Mouse (Mus musculus) limb, embryonic 12.5 days (tissue): ENCODE results near the gene Prx. TPM values are rescaled to one million over a fixed set of nuclear protein-coding genes. Genes with fewer than 3 reads are reported as not detected.
A peak's percentile ranks its signal among the peaks of the same experiment; 100 is the strongest.

Experiments used
- ATAC-seq: fragments of 200-750 bp; cut with Nextera tagmentation; 2 replicates; pipeline ENCODE4 v1.8.0; 2017; ENCODE audit warnings: low read depth, moderate TSS enrichment; ENCODE audit not compliant: insufficient number of reproducible peaks, insufficient read depth, low FRiP score, low TSS enrichment
- H3K27ac ChIP-seq: fragments of 300-500 bp; sonication (generic); 2 replicates; pipeline ENCODE4 v1.5.1; 2016; ENCODE audit warnings: mild to moderate bottlenecking, moderate library complexity
- H3K27me3 ChIP-seq: fragments of 300-500 bp; sonication (generic); 2 replicates; pipeline ENCODE4 v1.6.1; 2016; ENCODE audit warnings: mild to moderate bottlenecking, moderate library complexity
- H3K36me3 ChIP-seq: fragments of 300-500 bp; sonication (generic); 2 replicates; pipeline ENCODE4 v1.6.1; 2016; ENCODE audit warnings: mild to moderate bottlenecking, moderate library complexity
- H3K4me1 ChIP-seq: fragments of 300-500 bp; sonication (generic); replicated peaks from 2 replicates; pipeline ENCODE4 v1.6.1; 2016
- H3K4me2 ChIP-seq: fragments of 300-500 bp; sonication (generic); 2 replicates; pipeline ENCODE4 v1.6.1; 2016; ENCODE audit warnings: mild to moderate bottlenecking, moderate library complexity
- H3K4me3 ChIP-seq: fragments of 300-500 bp; sonication (generic); replicated peaks from 2 replicates; pipeline ENCODE4 v1.5.1; 2016; ENCODE audit warnings: mild to moderate bottlenecking
- H3K9ac ChIP-seq: fragments of 300-500 bp; sonication (generic); replicated peaks from 2 replicates; pipeline ENCODE4 v1.6.1; 2016; ENCODE audit warnings: mild to moderate bottlenecking, moderate library complexity
- H3K9me3 ChIP-seq: fragments of 300-500 bp; sonication (generic); 2 replicates; pipeline ENCODE4 v1.6.1; 2016; ENCODE audit warnings: mild to moderate bottlenecking, moderate library complexity
- WGBS: fragments of 180-500 bp; shearing (Covaris S2); methylation state at CpG from one replicate; pipeline ENCODE4 v1.1.7; 2016; 5-methylcytosine and 5-hydroxymethylcytosine counted together
- polyA plus RNA-seq: library from polyadenylated mRNA; unstranded; fragments of >200 nt; fragmentation: Nextera tagmentation; extraction: Ambion mirVana; gene quantifications from 2 replicates; pipeline ENCODE4 v1.2.1, GENCODE M21; 2016

Prx gene
- polyA plus RNA-seq, 1 experiment from 2014 or later, result 6.1 TPM

- no peaks in the 10 kb centered on the region for H3K9me3 ChIP-seq
- H3K4me1 ChIP-seq, result peaks cover 14% of the 10 kb centered on the region
- H3K4me2 ChIP-seq, result no peak overlapping the region
- H3K27me3 ChIP-seq, result no peaks in the 10 kb centered on the region
- no peaks in the 10 kb centered on the region for H3K36me3 ChIP-seq
- 0 out of 2 replicates have a peak overlapping the region, but pooled peaks have one; percentile 45 for H3K27ac ChIP-seq
- H3K4me3 ChIP-seq, result no peak overlapping the region
- ATAC-seq, result no peak
- H3K9ac ChIP-seq, result no peak overlapping the region
- WGBS, result 66% methylated on average over 4 of the region's 4 CpGs
Measured at GRCm38 (mm10) chr7:27501620-27502019, 2.5 kb downstream of the Prx start.

GRCm38 (mm10) chr7:27506765-27507370 lies 7.7 kb downstream of the Prx start:
- Histone ChIP-seq H3K9ac (no peak overlapping the region), H3K9me3 (no peaks in the 10 kb centered on the region)

GRCm38 (mm10) chr7:27507711-27508647 lies 8.9 kb downstream of the Prx start:
- Histone ChIP-seq H3K27ac (peak overlapping the region; percentile 99), H3K9me3 (no peaks in the 10 kb centered on the region), H3K27me3 (no peaks in the 10 kb centered on the region), H3K4me3 (peak overlapping the region; percentile 50), H3K9ac (peak overlapping the region; percentile 72), H3K4me1 (peaks cover 19% of the 10 kb centered on the region), H3K36me3 (no peaks in the 10 kb centered on the region), H3K4me2 (peak overlapping the region; percentile 59)
- ATAC-seq, result peak; percentile 92
- WGBS, result under 1% methylated on average over 54 of the region's 54 CpGs

More at GRCm38 (mm10) chr7:27506765-27507370, 7.7 kb downstream of the Prx start:
- Histone ChIP-seq H3K27me3 (no peaks in the 10 kb centered on the region), H3K36me3 (no peaks in the 10 kb centered on the region), H3K27ac (peak overlapping the region; percentile 99), H3K4me3 (peak overlapping the region; percentile 50), H3K4me2 (peak overlapping the region; percentile 59), H3K4me1 (peaks cover 19% of the 10 kb centered on the region)
- no peak for ATAC-seq
- 46% methylated on average over 9 of the region's 9 CpGs for WGBS

DNA sequence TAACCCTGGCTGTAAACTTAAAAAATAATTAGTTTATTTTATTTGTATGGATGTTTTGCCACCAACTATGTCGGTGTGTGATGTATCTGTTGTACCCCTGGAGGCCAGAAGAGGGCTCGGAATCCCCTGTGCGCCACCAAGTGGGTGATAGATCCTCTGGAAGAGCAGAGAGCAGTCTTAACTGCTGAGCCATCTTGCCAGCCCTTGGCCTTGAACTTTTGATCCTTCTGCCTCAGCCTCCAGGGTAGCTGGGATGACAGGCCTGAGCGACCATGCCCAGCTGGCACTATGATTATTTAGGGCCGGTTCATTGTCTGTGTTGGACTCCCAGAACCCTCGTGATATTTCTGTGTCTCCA lies 9.5 kb downstream of the Prx start:
- no peak overlapping the region; the same call in 1 of the 2 replicates for H3K9ac ChIP-seq
- 26% methylated on average over 6 of the region's 6 CpGs for WGBS
- peak; percentile 54; the same call in 1 of the 2 replicates for ATAC-seq
- peak overlapping the region; percentile 59 for H3K4me2 ChIP-seq
- peak overlapping the region; percentile 99 for H3K27ac ChIP-seq
- H3K9me3 ChIP-seq, result no peaks in the 10 kb centered on the region
- peaks cover 19% of the 10 kb centered on the region for H3K4me1 ChIP-seq
- H3K36me3 ChIP-seq, result no peaks in the 10 kb centered on the region
- peak overlapping the region; percentile 50 for H3K4me3 ChIP-seq
- no peaks in the 10 kb centered on the region for H3K27me3 ChIP-seq

- Histone ChIP-seq H3K4me2 (no peak overlapping the region), H3K36me3 (no peaks in the 10 kb centered on the region), H3K4me3 (no peak overlapping the region), H3K9me3 (no peaks in the 10 kb centered on the region), H3K27me3 (no peaks in the 10 kb centered on the region), H3K9ac (no peak overlapping the region), H3K4me1 (peaks cover 19% of the 10 kb centered on the region), H3K27ac (no peak overlapping the region)
- WGBS, result 91% methylated on average over 2 of the region's 2 CpGs
- no peak for ATAC-seq
Measured at GRCm38 (mm10) chr7:27510809-27511208, 11.7 kb downstream of the Prx start.

DNA sequence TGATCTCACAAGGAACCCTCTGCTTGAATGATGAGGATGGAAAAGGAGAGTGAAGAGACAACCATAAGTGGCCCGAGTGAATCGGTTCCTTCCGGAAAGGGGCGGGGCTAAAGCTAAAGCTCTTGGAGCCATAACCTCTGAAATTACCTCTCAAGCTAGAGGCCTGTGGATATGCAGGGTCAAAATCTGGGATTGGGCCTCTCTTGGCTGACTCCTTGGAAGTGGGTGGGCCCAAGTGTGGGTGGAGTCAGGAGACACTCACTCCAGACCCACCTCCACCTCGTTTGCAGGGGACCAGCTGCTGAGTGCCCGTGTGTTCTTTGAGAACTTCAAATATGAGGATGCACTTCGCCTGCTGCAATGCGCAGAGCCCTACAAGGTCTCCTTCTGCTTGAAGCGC lies 15.8 kb downstream of the Prx start:
- Histone ChIP-seq H3K36me3 (peaks cover 34% of the 10 kb centered on the region), H3K4me1 (no peaks in the 10 kb centered on the region), H3K4me3 (no peak overlapping the region), H3K27ac (no peak overlapping the region), H3K4me2 (no peak overlapping the region), H3K9ac (no peak overlapping the region), H3K9me3 (0 out of 2 replicates have a peak, but pooled peaks cover 5% of the 10 kb centered on the region), H3K27me3 (no peaks in the 10 kb centered on the region)
- 71% methylated on average over 9 of the region's 9 CpGs for WGBS
- ATAC-seq, result no peak

GRCm38 (mm10) chr7:27518314-27518713 lies 19.2 kb downstream of the Prx start:
- Histone ChIP-seq H3K27me3 (no peaks in the 10 kb centered on the region), H3K36me3 (peaks cover 35% of the 10 kb centered on the region), H3K4me3 (no peak overlapping the region), H3K4me2 (no peak overlapping the region), H3K27ac (no peak overlapping the region), H3K9ac (no peak overlapping the region), H3K4me1 (no peaks in the 10 kb centered on the region), H3K9me3 (0 out of 2 replicates have a peak, but pooled peaks cover 6% of the 10 kb centered on the region)
- no peak for ATAC-seq
- 86% methylated on average over 9 of the region's 9 CpGs for WGBS

DNA sequence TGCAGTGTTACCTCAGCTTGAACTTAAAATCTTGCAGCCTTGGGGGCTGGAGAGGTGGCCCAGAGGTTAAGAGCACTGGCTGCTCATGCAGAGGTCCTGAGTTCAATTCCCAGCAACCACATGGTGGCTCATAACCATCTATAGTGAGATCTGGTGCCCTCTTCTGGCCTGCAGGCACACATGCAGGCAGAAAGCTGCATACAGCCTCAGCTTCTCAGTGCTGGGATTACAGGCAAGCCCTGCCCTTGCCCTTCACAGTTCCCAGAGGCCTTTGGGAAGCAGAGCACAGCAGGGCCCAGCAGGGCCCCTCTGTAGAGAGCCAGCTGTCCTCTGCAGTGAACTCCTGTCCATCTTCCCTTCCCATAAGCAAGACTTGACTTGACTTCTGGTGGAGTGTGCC lies 21.0 kb downstream of the Prx start:
- no peak overlapping the region for H3K4me2 ChIP-seq

DNA sequence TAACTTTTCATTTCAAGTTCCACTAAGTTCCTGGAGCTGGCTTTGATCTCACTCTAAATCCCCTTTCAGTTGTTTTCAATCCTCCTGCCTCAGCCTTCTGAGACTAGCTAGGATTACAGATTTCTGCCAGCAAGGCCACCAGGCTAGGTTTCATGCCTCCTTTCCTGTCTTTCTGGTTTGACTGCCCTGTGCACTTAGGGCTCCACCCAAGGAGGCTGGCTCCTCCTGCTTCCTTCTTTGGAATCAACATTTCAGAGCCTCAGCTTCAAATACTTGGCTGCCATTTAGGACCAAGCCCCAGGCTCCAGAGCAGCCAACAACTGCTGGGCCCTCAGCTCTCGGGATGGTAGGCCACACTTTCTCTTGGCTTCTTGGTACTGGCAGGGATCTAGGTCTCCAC lies 21.5 kb downstream of the Prx start:
- peaks cover 35% of the 10 kb centered on the region for H3K36me3 ChIP-seq
- H3K4me1 ChIP-seq, result no peaks in the 10 kb centered on the region
- H3K4me2 ChIP-seq, result no peak overlapping the region
- H3K27ac ChIP-seq, result no peak overlapping the region
- ATAC-seq, result no peak
- H3K9me3 ChIP-seq, result 0 out of 2 replicates have a peak, but pooled peaks cover 6% of the 10 kb centered on the region
- H3K27me3 ChIP-seq, result no peaks in the 10 kb centered on the region
- H3K4me3 ChIP-seq, result no peak overlapping the region
- no peak overlapping the region for H3K9ac ChIP-seq
- 50% methylated on average over 1 of the region's 1 CpGs for WGBS

More for the DNA sequence above, 21.0 kb downstream of the Prx start:
- Histone ChIP-seq H3K4me3 (no peak overlapping the region), H3K27ac (no peak overlapping the region), H3K4me1 (no peaks in the 10 kb centered on the region), H3K9me3 (0 out of 2 replicates have a peak, but pooled peaks cover 6% of the 10 kb centered on the region), H3K9ac (no peak overlapping the region), H3K36me3 (peaks cover 35% of the 10 kb centered on the region), H3K27me3 (no peaks in the 10 kb centered on the region)
- ATAC-seq, result no peak

GRCm38 (mm10) chr7:27522967-27523366 lies 23.8 kb downstream of the Prx start, which contains the start of gene Hipk4:
TSS of gene Hipk4 (plus strand) at chr7:27523267.
- ATAC-seq, result no peak
- 72% methylated on average over 5 of the region's 5 CpGs for WGBS
- Histone ChIP-seq H3K4me2 (no peak within 1 kb of the TSS), H3K9ac (no peak within 1 kb of the TSS), H3K27me3 (no peaks in the 10 kb centered on the region), H3K36me3 (peaks cover 19% of the 10 kb centered on the region), H3K27ac (no peak within 1 kb of the TSS), H3K9me3 (0 out of 2 replicates have a peak, but pooled peaks cover 6% of the 10 kb centered on the region), H3K4me3 (no peak within 1 kb of the TSS), H3K4me1 (no peaks in the 10 kb centered on the region)

GRCm38 (mm10) chr7:27523805-27524204 lies 24.7 kb downstream of the Prx start:
- Histone ChIP-seq H3K9ac (no peak overlapping the region), H3K27me3 (no peaks in the 10 kb centered on the region), H3K4me3 (no peak overlapping the region), H3K27ac (no peak overlapping the region), H3K36me3 (peaks cover 13% of the 10 kb centered on the region), H3K9me3 (0 out of 2 replicates have a peak, but pooled peaks cover 6% of the 10 kb centered on the region), H3K4me1 (no peaks in the 10 kb centered on the region), H3K4me2 (no peak overlapping the region)
- WGBS, result 92% methylated on average over 13 of the region's 13 CpGs
- no peak for ATAC-seq
